Mouse (Mus musculus) liver, adult 2 months (tissue): Measurements from ENCODE around the gene Inhbb.

ENCODE experiments used
- CTCF ChIP-seq: fragments of 200-500 bp; IDR thresholded peaks from 2 replicates; pipeline ENCODE4 v1.5.1; 2011; ENCODE audit warnings: low read depth, low read length, control low read depth
- POLR2A ChIP-seq: fragments of 200-500 bp; IDR thresholded peaks from 2 replicates; pipeline ENCODE4 v1.6.1; 2011; ENCODE audit warnings: low read length, control low read depth; ENCODE audit not compliant: insufficient read depth; ENCODE audit errors: extremely low read depth

- TF ChIP-seq CTCF (no peak), POLR2A (no peak)
These were observed 55.7 kb downstream of the Inhbb start for GRCm38 (mm10) chr1:119366315-119366714.
